9 mouse cellular contexts compared by ENCODE assay signal in genomic region chr8:125670420-125670819, GRCm38 (mm10). TPM values are rescaled to one million over a fixed set of nuclear protein-coding genes. Genes with fewer than 3 reads are reported as not detected.
A peak's percentile ranks its signal among the peaks of the same experiment; 100 is the strongest.
DNase-seq lines count a peak whose midpoint lies in the region; ATAC-seq lines count a peak whose summit lies in the region.
"Had no signal": no experiment of that assay in that cellular context is flagged by ENCODE, and none has a peak within 500 bp of the region (broad histone marks: within the 10 kb centered on the region; RNA-seq: fewer than 3 reads in every experiment).

No protein-coding gene starts in this region.

- H3K4me2 ChIP-seq in lung, embryonic 16.5 days (ENCODE audit: low read depth, low read length) = peak overlapping the region; percentile 93
- peak overlapping the region; percentile 87 for H3K4me2 ChIP-seq in forebrain, embryonic 14.5 days (ENCODE audit: low read length)
- H3K4me2 ChIP-seq in neural tube, embryonic 15.5 days = peak overlapping the region; percentile 86

- peak overlapping the region; percentile 76 for H3K9ac ChIP-seq in lung, embryonic 16.5 days (ENCODE audit: low read length)
- peak overlapping the region; percentile 77; the same call in 1 of the 2 replicates for H3K9ac ChIP-seq in forebrain, embryonic 14.5 days (ENCODE audit: low read length)
- H3K9ac ChIP-seq in neural tube, embryonic 15.5 days (replicated peaks) = peak overlapping the region; percentile 59

- 93% methylated on average over 6 of the region's 6 CpGs for WGBS in lung, embryonic 16.5 days
- 90% methylated on average over 6 of the region's 6 CpGs for WGBS in forebrain, embryonic 14.5 days
- WGBS in neural tube, embryonic 15.5 days = 93% methylated on average over 6 of the region's 6 CpGs

- no peaks in the 10 kb centered on the region for H3K27me3 ChIP-seq in lung, embryonic 16.5 days (ENCODE audit: control insufficient read depth, insufficient read depth, low read depth, low read length)
- no peaks in the 10 kb centered on the region for H3K27me3 ChIP-seq in forebrain, embryonic 14.5 days (replicated peaks; ENCODE audit: control insufficient read depth, insufficient read depth, low read length)
- no peaks in the 10 kb centered on the region for H3K27me3 ChIP-seq in neural tube, embryonic 15.5 days (replicated peaks)

- H3K9me3 ChIP-seq in lung, embryonic 16.5 days (ENCODE audit: control insufficient read depth, low read length) = peaks cover 27% of the 10 kb centered on the region
- H3K9me3 ChIP-seq in forebrain, embryonic 14.5 days (replicated peaks; ENCODE audit: control insufficient read depth, low read length) = peaks cover 21% of the 10 kb centered on the region
- peaks cover 20% of the 10 kb centered on the region for H3K9me3 ChIP-seq in neural tube, embryonic 15.5 days (replicated peaks)

- peak overlapping the region; percentile 53 for H3K4me3 ChIP-seq in lung, embryonic 16.5 days (ENCODE audit: low read length)
- peak overlapping the region; percentile 59 for H3K4me3 ChIP-seq in forebrain, embryonic 14.5 days (ENCODE audit: low read depth, low read length)
- H3K4me3 ChIP-seq in neural tube, embryonic 15.5 days (replicated peaks) = peak overlapping the region; percentile 57

- H3K27ac ChIP-seq in lung, embryonic 16.5 days (ENCODE audit: low read length) = no peak overlapping the region; the same call in 1 of the 2 replicates
- H3K27ac ChIP-seq in forebrain, embryonic 14.5 days (ENCODE audit: low read depth, low read length) = no peak overlapping the region
- H3K27ac ChIP-seq in neural tube, embryonic 15.5 days (replicated peaks) = 0 out of 2 replicates have a peak overlapping the region, but pooled peaks have one; percentile 74

- H3K4me1 ChIP-seq in lung, embryonic 16.5 days (replicated peaks; ENCODE audit: control insufficient read depth, insufficient read depth, low read length) = peaks cover 22% of the 10 kb centered on the region
- peaks cover 3% of the 10 kb centered on the region; the same call in 1 of the 2 replicates for H3K4me1 ChIP-seq in forebrain, embryonic 14.5 days (ENCODE audit: control insufficient read depth, insufficient read depth, low read length)
- H3K4me1 ChIP-seq in neural tube, embryonic 15.5 days = peaks cover 13% of the 10 kb centered on the region

- no peak for DNase-seq in lung, postnatal 14 days
- DNase-seq in forebrain, embryonic 14.5 days (ENCODE audit: low spot score) = no peak
- peak; percentile 49 to 51 for DNase-seq in kidney, postnatal 36 days
- no peak for DNase-seq in urinary bladder, adult 18-20 months (ENCODE audit: low spot score in 2 of 2)
- no peak for DNase-seq in embryo, embryonic 10.5 days (ENCODE audit: low spot score)
- DNase-seq: right cerebral cortex, postnatal 14 days had no signal

- H3K36me3 ChIP-seq in lung, embryonic 16.5 days (ENCODE audit: control insufficient read depth, insufficient read depth, low read length) = peaks cover 18% of the 10 kb centered on the region
- no peaks in the 10 kb centered on the region for H3K36me3 ChIP-seq in forebrain, embryonic 14.5 days (ENCODE audit: control insufficient read depth, insufficient read depth, low read length)
- peaks cover 14% of the 10 kb centered on the region for H3K36me3 ChIP-seq in neural tube, embryonic 15.5 days

- no peak for ATAC-seq in lung, embryonic 16.5 days (ENCODE audit: low read depth)
- peak; percentile 6; the same call in 1 of the 2 replicates for ATAC-seq in forebrain, embryonic 14.5 days
- ATAC-seq in neural tube, embryonic 15.5 days (ENCODE audit: low FRiP score) = 0 out of 2 replicates have a peak, but pooled peaks have one; percentile 4
- ATAC-seq in monocyte, adult 5-6 weeks (replicated peaks; ENCODE audit: insufficient number of reproducible peaks, low FRiP score, low TSS enrichment, poor library complexity, severe bottlenecking) = no peak

RNA-seq across cellular contexts. Expression of gene Map10, which starts 0.8 kb away (rescaled TPM):
- polyA plus RNA-seq in lung, embryonic 16.5 days (2015; fragmentation: Nextera tagmentation; extraction: Ambion mirVana) = 5.3 and 6.8 TPM in 2 replicates
- 9.3 and 11.6 TPM in 2 replicates for polyA plus RNA-seq in forebrain, embryonic 14.5 days (2014; fragmentation: Nextera tagmentation; extraction: Ambion mirVana)
- polyA plus RNA-seq in neural tube, embryonic 15.5 days (2015; fragmentation: Nextera tagmentation; extraction: Ambion mirVana) = 6.5 and 6.6 TPM in 2 replicates
- total RNA-seq in monocyte, adult 5-6 weeks (2017) = 1.5 to 3.0 TPM (median 2.5 TPM) in 3 replicates

RNA-seq across cellular contexts. Expression of gene Ntpcr, which starts 59.3 kb away (rescaled TPM):
- polyA plus RNA-seq in lung, embryonic 16.5 days (2015; fragmentation: Nextera tagmentation; extraction: Ambion mirVana) = 31.4 and 35.5 TPM in 2 replicates
- 32.8 and 35.4 TPM in 2 replicates for polyA plus RNA-seq in forebrain, embryonic 14.5 days (2014; fragmentation: Nextera tagmentation; extraction: Ambion mirVana)
- polyA plus RNA-seq in neural tube, embryonic 15.5 days (2015; fragmentation: Nextera tagmentation; extraction: Ambion mirVana) = 33.1 and 36.9 TPM in 2 replicates
- 11.4 to 17.3 TPM (median 12.7 TPM) in 3 replicates for total RNA-seq in monocyte, adult 5-6 weeks (2017)

Comparison
In these comparisons a context has a peak if more than half of its experiments do, and no peak if none do; other contexts are left out.
1. ATAC-seq: peak in forebrain, embryonic 14.5 days (single experiment) and neural tube, embryonic 15.5 days (single experiment); none in lung, embryonic 16.5 days (single experiment) and monocyte, adult 5-6 weeks (single experiment).
2. DNase-seq: peak in kidney, postnatal 36 days (2 of 2); none in lung, postnatal 14 days (single experiment), forebrain, embryonic 14.5 days (single experiment), urinary bladder, adult 18-20 months (0 of 2) and embryo, embryonic 10.5 days (single experiment).
3. Peak in every context shown above with its lines, with median percentiles within 50 percentile points of each other: H3K4me2 ChIP-seq, H3K4me3 ChIP-seq and H3K9ac ChIP-seq.